Mouse (Mus musculus) embryonic stem cell, embryonic (primary cell): Measurements from ENCODE around the gene Zfp112.

Experiments
- CTCF ChIA-PET, 4 experiments: fragments of 300-600 bp in 2 of 4; fragments of 350-600 bp in 2 of 4; sonication (Branson Sonifier 250); formaldehyde crosslinking; loops; one replicate each; lab custom pipeline; 2022; ENCODE audit warnings: inconsistent platforms in 2 of 4; lab: Charles Lee
- POLR2A ChIA-PET, 4 experiments: fragments of 300-600 bp in 2 of 4; fragments of 350-600 bp in 2 of 4; sonication (Branson Sonifier 250); formaldehyde crosslinking; loops; one replicate each; lab custom pipeline; 2022; ENCODE audit warnings: antibody characterized with exemption in 4 of 4, inconsistent platforms in 1 of 4; lab: Charles Lee

The Zfp112 gene

GRCm38 (mm10) chr7:24142566-24142965 lies 30.5 kb downstream of the Zfp112 start:
- ChIA-PET CTCF (interaction anchor here in 1 of 4 experiments (0.6 kb wide), 1 partner anchor 11 kb away, joined by 3 read pairs; no protein-coding TSS in a partner anchor), POLR2A (no interaction called here)

DNA sequence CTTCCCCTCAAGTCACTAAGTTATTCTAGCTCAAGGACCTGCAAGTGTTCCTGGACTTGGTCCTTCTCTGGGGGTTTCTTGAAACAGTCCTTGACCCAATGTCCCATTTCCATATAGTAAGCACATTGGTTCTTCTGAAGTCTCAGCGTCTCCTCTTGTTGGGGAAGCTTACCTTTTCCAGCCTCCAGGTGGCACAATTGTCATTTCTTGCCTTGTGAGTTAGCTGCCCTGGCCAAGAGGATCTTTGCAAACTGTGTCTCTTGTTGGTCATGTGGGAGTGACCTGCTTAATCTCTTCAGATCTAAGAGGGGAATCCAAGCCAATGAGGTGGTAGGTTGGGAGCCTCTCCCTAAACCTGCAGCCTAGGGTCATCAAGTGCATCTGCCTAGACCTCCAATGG lies 41.2 kb downstream of the Zfp112 start:
- ChIA-PET CTCF (interaction anchor here (0.5 to 1.6 kb wide), 16 partner anchors 10 to 348 kb away, joined by 3 to 12 read pairs (median 4); partner anchors contain the start of genes Zfp108 (in 1 of the 4), Zfp235 (in 1 of the 4) and Zfp93 (in 1 of the 4)), POLR2A (interaction anchor here in 1 of 4 experiments (1.6 kb wide), 1 partner anchor 21 kb away, joined by 3 read pairs; no protein-coding TSS in a partner anchor)

DNA sequence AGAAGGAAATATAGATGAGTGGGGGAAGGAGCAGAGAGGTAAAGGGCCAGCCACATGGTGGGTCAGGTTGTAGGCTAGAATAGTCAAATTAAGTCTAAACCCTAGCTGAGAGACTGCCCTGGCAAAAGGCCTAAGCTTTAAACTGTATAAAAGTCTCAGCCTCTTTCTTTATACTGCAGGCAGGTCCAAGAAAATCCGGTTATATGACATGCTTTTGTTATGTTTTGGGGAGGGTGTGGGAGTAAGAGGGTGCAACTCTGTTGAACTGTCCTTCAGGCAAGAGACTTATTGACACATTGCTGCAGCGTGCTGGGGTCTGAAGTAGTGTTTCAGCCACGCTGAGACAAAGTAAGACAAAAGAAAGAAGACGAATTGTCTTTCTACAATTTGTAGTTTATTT lies 60.1 kb downstream of the Zfp112 start:
- POLR2A ChIA-PET, result interaction anchor here in 1 of 4 experiments (2.6 kb wide), 1 partner anchor 35 kb away, joined by 8 read pairs; no protein-coding TSS in a partner anchor
- CTCF ChIA-PET, result no interaction called here

DNA sequence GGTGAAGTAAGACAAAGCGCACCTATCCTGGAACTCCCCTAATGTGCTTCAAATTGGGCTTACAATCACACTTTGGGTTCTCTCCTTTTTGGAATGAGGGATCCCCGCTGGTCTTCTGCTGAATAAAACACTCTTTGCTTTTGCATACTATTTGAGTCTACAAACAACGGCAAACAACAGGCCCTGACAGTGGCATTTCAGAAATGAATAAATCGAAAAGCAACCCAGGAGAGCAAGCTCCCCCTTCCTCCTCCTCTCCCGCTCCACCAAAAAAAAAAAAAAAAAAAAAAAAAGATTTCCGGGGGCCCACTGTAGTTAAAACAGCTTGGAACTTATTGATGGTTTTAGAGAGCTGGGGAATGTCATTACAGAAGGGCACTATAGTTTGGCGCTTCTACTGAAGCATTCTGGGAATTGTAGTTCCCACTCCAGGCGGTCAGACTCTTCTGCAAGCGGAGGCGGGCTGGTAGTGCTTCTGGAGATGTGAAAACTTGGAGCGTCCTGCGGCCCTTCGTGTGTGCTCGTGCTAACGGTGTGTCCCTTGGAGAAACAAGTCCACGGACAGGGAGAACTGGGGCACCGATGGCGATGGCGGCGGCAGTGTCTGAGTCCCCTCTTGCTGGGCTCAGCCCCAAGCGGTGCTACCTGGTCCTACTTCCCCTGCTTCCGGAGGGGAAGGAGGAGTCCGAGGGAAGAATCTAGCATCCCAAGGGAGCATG lies 62.7 kb downstream of the Zfp112 start, which contains the start of gene Zfp114:
Gene Zfp114, plus strand, starts transcription at position 443 of the 719 bp plus-strand sequence.
- ChIA-PET CTCF (interaction anchor here (0.5 to 0.7 kb wide), 6 partner anchors 33 to 189 kb away, joined by 3 to 4 read pairs (median 4); no protein-coding TSS in a partner anchor), POLR2A (interaction anchor here (0.6 to 1.7 kb wide), 10 partner anchors 16 to 174 kb away, joined by 3 to 8 read pairs (median 4); partner anchors contain the start of gene Lypd5 (in 1 of the 4))

- ChIA-PET POLR2A (interaction anchor here (0.6 to 0.9 kb wide), 7 partner anchors 17 to 174 kb away, joined by 3 to 8 read pairs (median 4); partner anchors contain the start of gene Lypd5 (in 1 of the 4)), CTCF (interaction anchor here in 2 of 4 experiments (0.6 to 0.7 kb wide), 3 partner anchors 33 to 88 kb away, joined by 3 to 4 read pairs (median 4); no protein-coding TSS in a partner anchor)
Observed at GRCm38 (mm10) chr7:24175337-24175711, 63.2 kb downstream of the Zfp112 start.
